Mouse (Mus musculus) CH12.LX (cell line): Measurements from ENCODE around the gene 1700042G07Rik. TPM values are rescaled to one million over a fixed set of nuclear protein-coding genes. Genes with fewer than 3 reads are reported as not detected.

Source experiments
- DNase-seq: peaks from one replicate; pipeline ENCODE4 v3.0.0-alpha.2; 2013; ENCODE audit errors: extremely low read depth
- H3K27ac ChIP-seq: 2 replicates; pipeline ENCODE4 v1.5.1; 2012; ENCODE audit warnings: low read depth, mild to moderate bottlenecking, control low read depth, moderate library complexity; ENCODE audit not compliant: insufficient read depth
- H3K27me3 ChIP-seq: replicated peaks from 2 replicates; pipeline ENCODE3; 2012; ENCODE audit warnings: inconsistent platforms
- H3K36me3 ChIP-seq, 2 experiments: replicated peaks in 1 of 2; 2 replicates each; pipeline versions ENCODE3 to v1.6.1; 2012; ENCODE audit warnings: inconsistent platforms in 1 of 2, low read length in 1 of 2, mild to moderate bottlenecking in 1 of 2, mixed read lengths in 1 of 2, moderate library complexity in 1 of 2; ENCODE audit not compliant: control insufficient read depth in 1 of 2, insufficient read depth in 1 of 2
- H3K4me1 ChIP-seq, 2 experiments: 2 replicates each; pipeline ENCODE4 v1.6.1; 2012; ENCODE audit warnings: inconsistent platforms in 1 of 2, moderate library complexity in 1 of 2; ENCODE audit not compliant: insufficient read depth in 2 of 2, control insufficient read depth in 1 of 2
- H3K4me2 ChIP-seq: 2 replicates; pipeline ENCODE4 v1.6.1; 2012; ENCODE audit warnings: low read depth, mild to moderate bottlenecking, control low read depth; ENCODE audit not compliant: poor library complexity, insufficient read depth, severe bottlenecking
- H3K4me3 ChIP-seq, 3 experiments: fragments of 150-350 bp in 1 of 3; sonication (generic) in 1 of 3; replicated peaks in 1 of 3; 2 replicates each; pipeline versions ENCODE3 to v1.5.1; 2011 to 2012; ENCODE audit warnings: low read depth in 2 of 3, low read length in 2 of 3, mild to moderate bottlenecking in 2 of 3, moderate library complexity in 2 of 3, control low read depth in 1 of 3, improper control_type of control experiment in 1 of 3, inconsistent platforms in 1 of 3, mixed read lengths in 1 of 3; ENCODE audit not compliant: poor library complexity in 1 of 3
- H3K79me2 ChIP-seq: replicated peaks from 2 replicates; pipeline ENCODE4 v1.6.1; 2012; ENCODE audit warnings: mild to moderate bottlenecking, moderate library complexity; ENCODE audit not compliant: control insufficient read depth, poor library complexity, insufficient read depth, severe bottlenecking; ENCODE audit errors: extremely low read depth
- H3K9ac ChIP-seq: 2 replicates; pipeline ENCODE4 v1.6.1; 2012; ENCODE audit warnings: low read depth, mild to moderate bottlenecking, control low read depth, moderate library complexity; ENCODE audit not compliant: insufficient read depth
- H3K9me3 ChIP-seq: replicated peaks from 2 replicates; pipeline ENCODE3; 2012; ENCODE audit warnings: low read length, inconsistent platforms, mixed read lengths
- BHLHE40 ChIP-seq: IDR thresholded peaks from 2 replicates; pipeline ENCODE4 v1.6.1; 2011; ENCODE audit warnings: mild to moderate bottlenecking, low read depth, low read length, improper control_type of control experiment
- CHD1 ChIP-seq: IDR thresholded peaks from 2 replicates; pipeline ENCODE4 v1.6.1; 2012; ENCODE audit warnings: low read depth, low read length, improper control_type of control experiment, inconsistent platforms
- CTCF ChIP-seq, 2 experiments: IDR thresholded peaks in 1 of 2; conservative IDR thresholded peaks in 1 of 2; 2 replicates each; pipeline ENCODE4 v1.5.1; 2011 to 2012; ENCODE audit warnings: low read depth in 2 of 2, low read length in 2 of 2, improper control_type of control experiment in 1 of 2, inconsistent platforms in 1 of 2, mild to moderate bottlenecking in 1 of 2, moderate library complexity in 1 of 2
- E2F4 ChIP-seq: IDR thresholded peaks from 2 replicates; pipeline ENCODE4 v1.6.1; 2011; ENCODE audit warnings: low read depth, low read length, improper control_type of control experiment; ENCODE audit not compliant: insufficient replicate concordance
- ELF1 ChIP-seq: IDR thresholded peaks from 2 replicates; pipeline ENCODE4 v1.6.1; 2014; ENCODE audit warnings: low read depth, mild to moderate bottlenecking, inconsistent platforms, low read length, improper control_type of control experiment
- EP300 ChIP-seq: IDR thresholded peaks from 2 replicates; pipeline ENCODE4 v1.6.1; 2011; ENCODE audit warnings: low read length, improper control_type of control experiment
- ETS1 ChIP-seq: conservative IDR thresholded peaks from 2 replicates; pipeline ENCODE4 v1.6.1; 2012; ENCODE audit warnings: low read depth, mild to moderate bottlenecking, inconsistent platforms, low read length, improper control_type of control experiment, moderate library complexity
- JUN ChIP-seq: IDR thresholded peaks from 2 replicates; pipeline ENCODE4 v1.6.1; 2011; ENCODE audit warnings: low read depth, mild to moderate bottlenecking, low read length, improper control_type of control experiment, moderate library complexity; ENCODE audit not compliant: insufficient read depth
- MEF2A ChIP-seq: IDR thresholded peaks from 2 replicates; pipeline ENCODE4 v1.6.1; 2014; ENCODE audit warnings: low read depth, mild to moderate bottlenecking, inconsistent platforms, low read length, improper control_type of control experiment, borderline replicate concordance
- NELFE ChIP-seq: IDR thresholded peaks from 2 replicates; pipeline ENCODE4 v1.6.1; 2011; ENCODE audit warnings: low read depth, low read length, improper control_type of control experiment
- NRF1 ChIP-seq: IDR thresholded peaks from 2 replicates; pipeline ENCODE4 v1.6.1; 2014; ENCODE audit warnings: low read depth, mild to moderate bottlenecking, inconsistent platforms, low read length, improper control_type of control experiment, moderate library complexity
- RAD21 ChIP-seq: IDR thresholded peaks from 2 replicates; pipeline ENCODE4 v1.6.1; 2011; ENCODE audit warnings: low read depth, mild to moderate bottlenecking, low read length, improper control_type of control experiment, moderate library complexity
- RCOR1 ChIP-seq: conservative IDR thresholded peaks from 2 replicates; pipeline ENCODE4 v1.6.1; 2012; ENCODE audit warnings: low read depth, mild to moderate bottlenecking, inconsistent platforms, low read length, improper control_type of control experiment
- SIN3A ChIP-seq: IDR thresholded peaks from 2 replicates; pipeline ENCODE4 v1.6.1; 2012; ENCODE audit warnings: low read length, improper control_type of control experiment, inconsistent platforms
- SMC3 ChIP-seq: IDR thresholded peaks from 2 replicates; pipeline ENCODE4 v1.6.1; 2011; ENCODE audit warnings: low read depth, low read length, improper control_type of control experiment
- TBP ChIP-seq: conservative IDR thresholded peaks from 2 replicates; pipeline ENCODE4 v1.6.1; 2011; ENCODE audit warnings: low read depth, low read length, improper control_type of control experiment
- TCF12 ChIP-seq: IDR thresholded peaks from 2 replicates; pipeline ENCODE4 v1.6.1; 2014; ENCODE audit warnings: low read depth, mild to moderate bottlenecking, inconsistent platforms, low read length, improper control_type of control experiment
- USF1 ChIP-seq: IDR thresholded peaks from 2 replicates; pipeline ENCODE4 v1.6.1; 2014; ENCODE audit warnings: low read depth, mild to moderate bottlenecking, inconsistent platforms, low read length, improper control_type of control experiment
- ZC3H11A ChIP-seq: IDR thresholded peaks from 2 replicates; pipeline ENCODE4 v1.6.1; 2012; ENCODE audit warnings: low read depth, mild to moderate bottlenecking, inconsistent platforms, low read length, improper control_type of control experiment
- ZKSCAN1 ChIP-seq: IDR thresholded peaks from 2 replicates; pipeline ENCODE4 v1.6.1; 2012; ENCODE audit warnings: low read depth, inconsistent platforms, low read length, improper control_type of control experiment, borderline replicate concordance
- dilution Hi-C: fragments of 300-500 bp; cut with MboI; formaldehyde crosslinking; loops from 2 replicates; pipeline ENCODE4 v1.14.3; 2020; ENCODE audit warnings: low sequenced_read_pairs; ENCODE audit not compliant: extremely low pct_unique_long_range_greater_than_20kb, extremely low pct_ligation_motif_present
- in situ Hi-C: fragments of 300-500 bp; cut with MboI; formaldehyde crosslinking; loops from 3 replicates; pipeline ENCODE4 v1.14.3; 2019; ENCODE audit warnings: low sequenced_read_pairs, low pct_ligation_motif_present, low pct_unique_long_range_greater_than_20kb, mixed read lengths
- polyA plus RNA-seq: library from polyadenylated mRNA; unstranded; fragments of >175 nt; gene quantifications from 2 replicates; pipeline ENCODE4 v1.2.1, GENCODE M21; 2012; ENCODE audit warnings: low read depth; ENCODE audit not compliant: insufficient read length
- total RNA-seq, 2 experiments: library from RNA; depleted of rRNA; stranded (reverse); fragments of 300-350 nt in 1 of 2; fragments of >200 nt in 1 of 2; gene quantifications; 2 replicates each; pipeline ENCODE4 v1.2.3; 2012 to 2014

1700042G07Rik gene
- total and polyA plus RNA-seq, 3 experiments, result not detected

DNA sequence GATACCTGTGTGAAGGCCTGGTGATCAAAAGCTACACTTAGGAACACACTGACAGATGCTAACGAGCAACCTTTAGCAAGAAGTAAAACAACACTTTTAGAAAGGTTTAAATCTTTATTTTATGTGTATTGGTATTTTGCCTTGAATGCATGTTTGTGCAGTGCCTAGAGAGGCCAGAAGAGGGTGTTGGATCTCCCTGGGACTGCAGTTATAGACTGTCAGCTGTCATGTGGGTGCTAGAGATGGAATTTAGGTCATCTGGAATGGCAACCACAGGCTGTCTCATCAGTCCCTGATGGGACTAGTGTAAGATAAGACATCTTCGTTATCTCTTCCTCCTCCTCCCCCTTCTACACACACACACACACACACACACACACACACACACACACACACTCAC lies 25.2 kb downstream of the 1700042G07Rik start:
- no peak overlapping the region for H3K4me3 ChIP-seq
- H3K79me2 ChIP-seq, result no peaks in the 10 kb centered on the region
- H3K4me2 ChIP-seq, result no peak overlapping the region
- H3K9me3 ChIP-seq, result no peaks in the 10 kb centered on the region
- no peaks in the 10 kb centered on the region for H3K27me3 ChIP-seq
- H3K9ac ChIP-seq, result no peak overlapping the region
- no peaks in the 10 kb centered on the region for H3K36me3 ChIP-seq
- no peak for DNase-seq
- in situ Hi-C loops (no loop called here), dilution Hi-C loops (no loop called here)
- TF ChIP-seq MEF2A (no peak), CHD1 (no peak), RCOR1 (no peak), ELF1 (no peak), ZKSCAN1 (no peak), ZC3H11A (no peak), JUN (no peak), SMC3 (peak; percentile 13; the same call in 1 of the 2 replicates), E2F4 (no peak), BHLHE40 (no peak), TCF12 (no peak), EP300 (no peak), USF1 (no peak), NELFE (no peak), NRF1 (no peak), ETS1 (no peak), CTCF (conservative IDR thresholded peaks at IDR 0.05 in 1 of 2, IDR thresholded peaks at IDR 0.05 in 1 of 2; ENCODE audit: low read depth in 2 of 2, low read length in 2 of 2) (peak; percentile 10 to 42; a peak in 2 of 4 replicates), RAD21 (peak; percentile 25)
- no peaks in the 10 kb centered on the region for H3K4me1 ChIP-seq
- H3K27ac ChIP-seq, result no peak overlapping the region

- H3K79me2 ChIP-seq, result no peaks in the 10 kb centered on the region
- H3K9me3 ChIP-seq, result no peaks in the 10 kb centered on the region
- in situ Hi-C loops (no loop called here), dilution Hi-C loops (no loop called here)
- H3K4me3 ChIP-seq, result no peak overlapping the region
- TF ChIP-seq SIN3A (no peak), TBP (no peak)
- no peak overlapping the region for H3K4me2 ChIP-seq
- H3K4me1 ChIP-seq, result no peaks in the 10 kb centered on the region
- H3K9ac ChIP-seq, result no peak overlapping the region
- no peaks in the 10 kb centered on the region for H3K36me3 ChIP-seq
- no peak overlapping the region for H3K27ac ChIP-seq
- no peak for DNase-seq
- no peaks in the 10 kb centered on the region for H3K27me3 ChIP-seq
Measured at GRCm38 (mm10) chr4:116204422-116204821, 31.2 kb downstream of the 1700042G07Rik start.
